Mouse (Mus musculus): Measurements from ENCODE around the gene Chd1l.

- TF ChIP-seq CTCF (IDR thresholded peaks at IDR 0.05; ENCODE audit: low read depth, low read length) = no peak
- TF ChIP-seq GATA1 (IDR thresholded peaks at IDR 0.05; ENCODE audit: borderline replicate concordance, low read length) = no peak
- no peak for TF ChIP-seq GATA2 (IDR thresholded peaks at IDR 0.05; ENCODE audit: borderline replicate concordance, low read depth, low read length)
Observed at GRCm38 (mm10) chr3:97617899-97618298, 7.9 kb upstream of the Chd1l start.
